Mouse (Mus musculus): Measurements from ENCODE around the gene Hfe. TPM values are rescaled to one million over a fixed set of nuclear protein-coding genes. Genes with fewer than 3 reads are reported as not detected.
"Not testable (repeated sequence)": the region's sequence is repeated elsewhere in the genome, so short reads cannot be mapped to it uniquely, and the experiment has no call there.

The Hfe gene
- total RNA-seq, 4 experiments from 2014 or later, result 3.4 to 7.7 (median 4.6) TPM

DNA sequence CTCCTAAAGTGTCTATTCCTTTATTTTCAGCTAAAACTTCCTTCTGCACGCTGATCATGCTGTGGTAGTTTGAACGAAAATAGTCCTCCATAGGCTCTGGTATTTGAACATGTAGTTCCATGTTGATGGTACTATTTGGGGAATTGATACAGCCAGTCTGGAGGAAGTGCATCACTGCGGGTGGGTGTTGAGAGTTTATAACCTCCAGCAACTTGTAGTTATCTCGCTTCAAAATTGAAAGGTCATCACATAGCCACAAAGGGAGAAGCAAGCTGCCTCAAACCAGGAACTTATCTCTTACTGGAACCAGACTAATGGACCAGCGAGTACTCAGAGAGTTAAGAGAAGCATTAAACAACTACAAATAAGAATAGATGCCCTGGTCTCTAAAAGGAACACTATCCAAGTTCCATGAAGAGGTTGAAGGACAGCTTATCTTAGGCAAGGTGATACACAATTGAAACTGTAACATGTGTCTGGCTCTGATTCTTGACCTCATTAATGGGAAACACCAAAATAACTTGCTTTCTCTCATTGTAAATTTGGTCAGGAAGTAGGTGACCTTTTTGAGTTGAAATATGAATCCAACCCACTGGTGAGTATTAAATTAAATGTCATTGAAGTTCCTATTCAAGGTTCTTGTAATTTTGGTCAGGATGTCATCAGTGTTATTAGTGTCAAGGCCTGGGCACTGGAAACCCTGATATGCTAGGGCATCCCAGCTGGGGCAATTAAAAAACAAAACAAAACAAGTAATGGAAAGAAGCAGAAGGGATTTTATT is 5.8 kb upstream of the Hfe start:
- DNase-seq (ENCODE audit: low spot score in 2 of 2), result no peak

DNA sequence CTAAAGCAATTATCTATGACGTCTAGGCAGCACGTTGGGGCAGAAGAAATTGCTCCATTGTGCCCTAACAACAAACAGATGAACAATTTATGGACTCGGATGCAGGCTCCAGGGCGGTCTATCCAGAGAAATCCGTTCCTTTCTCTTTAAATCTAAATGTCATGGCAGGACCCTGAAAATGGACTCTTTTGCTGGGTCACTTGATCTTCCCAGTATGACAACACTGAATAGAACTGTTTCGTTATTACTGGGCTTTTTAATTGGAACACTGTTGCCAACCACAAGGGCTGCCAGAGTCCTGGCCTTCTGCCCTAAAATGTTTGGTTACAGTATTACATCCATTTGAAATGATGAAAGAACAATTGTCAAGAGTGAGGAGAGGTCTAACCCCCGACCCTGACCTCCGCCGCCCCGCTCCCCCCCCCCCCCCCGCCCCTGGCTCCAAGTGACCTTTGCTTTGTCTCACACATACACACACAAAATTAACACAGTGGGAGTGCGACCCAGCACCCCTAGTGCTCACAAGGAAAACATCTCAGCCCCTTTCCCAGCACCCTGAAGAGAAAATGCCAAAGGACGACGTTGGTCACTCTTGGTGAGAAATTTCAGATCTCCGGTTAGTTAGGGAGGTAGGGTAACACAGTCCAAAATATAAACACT is 810 bp downstream of the Hfe start:
- no peak for DNase-seq (ENCODE audit: low spot score in 2 of 2)

DNA sequence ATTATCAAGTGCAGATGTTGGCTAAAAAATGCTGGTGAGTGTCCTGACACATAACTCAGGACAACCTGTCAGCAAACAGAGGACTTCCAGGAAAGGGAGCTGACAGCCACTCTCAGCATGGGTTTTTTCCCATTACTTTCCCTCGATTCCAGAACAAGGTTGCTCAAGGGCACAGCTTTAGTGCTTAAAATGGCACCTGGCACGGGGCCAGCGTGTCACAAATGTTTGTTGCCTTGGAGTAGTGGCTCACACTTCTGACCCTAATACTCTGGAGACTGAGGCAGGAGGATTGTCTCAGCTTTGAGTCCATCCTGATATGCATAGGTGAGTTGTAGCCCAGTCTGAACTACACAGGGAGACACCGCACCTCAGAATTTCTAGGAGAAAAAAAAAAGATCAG is 2.0 kb downstream of the Hfe start:
- no peak for DNase-seq (ENCODE audit: low spot score in 2 of 2)

DNA sequence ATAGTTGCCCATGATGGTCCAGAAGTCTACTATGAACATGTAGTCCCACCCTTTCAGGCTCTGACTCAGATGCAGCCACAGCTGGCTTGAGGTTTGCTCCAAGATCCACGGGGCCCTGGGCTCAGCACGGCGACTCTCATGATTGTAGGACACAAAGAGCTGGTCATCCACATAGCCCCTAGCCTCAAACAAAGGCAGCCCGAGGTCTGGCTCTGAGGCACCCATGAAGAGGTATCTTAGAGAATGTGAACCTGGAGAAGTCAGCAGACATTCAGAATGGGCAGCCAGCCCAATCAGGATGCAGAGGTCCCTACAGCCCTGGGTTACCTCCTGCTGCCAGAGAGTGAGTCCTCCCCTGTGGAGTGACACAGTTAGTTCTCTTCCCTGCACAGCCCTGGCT is 2.6 kb downstream of the Hfe start:
- no peak for DNase-seq (ENCODE audit: low spot score in 2 of 2)

DNA sequence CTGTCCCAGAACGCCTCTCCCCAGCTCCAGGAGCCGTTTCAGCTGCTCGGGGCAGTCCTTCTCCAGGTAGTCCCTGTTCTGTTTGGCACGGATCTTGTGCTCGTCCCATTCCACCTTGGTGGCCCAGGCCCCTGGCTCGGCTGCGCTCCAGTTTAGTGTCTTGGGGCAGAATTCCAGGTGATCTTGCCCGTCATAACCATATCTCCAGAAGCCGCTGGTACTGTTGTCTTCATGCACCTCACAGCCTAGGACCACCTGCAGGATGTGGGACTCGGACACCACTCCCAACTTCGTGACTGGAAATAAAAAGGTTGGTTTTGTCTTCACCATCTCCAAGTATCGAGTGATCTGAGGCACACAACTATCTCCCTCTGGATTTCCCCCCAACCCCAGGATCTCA is 3.9 kb downstream of the Hfe start:
- no peak for DNase-seq (ENCODE audit: low spot score in 2 of 2)

DNA sequence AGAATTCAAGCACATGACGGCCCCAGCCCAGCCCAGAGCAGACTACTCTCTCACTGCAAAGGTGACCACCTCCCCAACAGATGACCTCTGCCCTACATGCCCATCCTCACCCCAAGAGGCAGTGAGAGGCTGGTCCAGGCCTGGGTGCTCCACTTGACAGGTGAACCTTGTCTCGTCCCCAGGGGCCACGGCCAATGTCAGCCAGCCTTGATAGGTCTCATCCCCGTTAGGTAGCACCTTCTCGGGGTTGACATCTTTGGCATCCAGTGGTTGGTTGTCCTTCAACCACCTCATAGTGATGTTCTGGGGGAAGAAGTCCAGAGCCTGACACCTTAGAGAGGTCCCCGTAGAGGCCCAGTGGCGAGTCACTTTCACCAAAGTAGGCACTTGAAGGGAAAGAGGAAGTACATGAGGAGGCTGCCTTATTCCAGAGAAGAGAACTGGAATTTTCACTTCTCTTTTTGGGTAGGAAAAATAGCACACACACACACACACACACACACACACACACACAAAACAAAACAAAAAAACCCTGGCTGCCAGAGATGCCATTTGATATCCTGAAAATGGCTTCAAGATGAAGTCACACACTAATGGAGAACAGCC is 4.8 kb downstream of the Hfe start:
- DNase-seq (ENCODE audit: low spot score in 2 of 2), result no peak

DNA sequence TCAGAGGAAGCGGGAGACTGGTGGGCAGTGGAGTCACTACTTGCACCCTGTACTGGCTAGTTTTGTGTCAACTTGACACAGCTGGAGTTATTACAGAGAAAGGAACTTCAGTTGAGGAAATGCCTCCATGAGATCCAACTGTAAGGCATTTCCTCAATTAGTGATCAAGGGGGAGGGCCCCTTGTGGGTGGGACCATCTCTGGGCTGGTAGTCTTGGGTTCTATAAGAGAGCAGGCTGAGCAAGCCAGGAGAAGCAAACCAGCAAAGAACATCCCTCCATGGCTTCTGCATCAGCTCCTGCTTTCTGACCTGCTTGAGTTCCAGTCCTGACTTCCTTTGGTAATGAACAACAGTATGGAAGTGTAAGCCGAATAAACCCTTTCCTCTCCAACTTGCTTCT is 7.9 kb downstream of the Hfe start:
- not testable (repeated sequence) for DNase-seq (ENCODE audit: low spot score in 2 of 2)

DNA sequence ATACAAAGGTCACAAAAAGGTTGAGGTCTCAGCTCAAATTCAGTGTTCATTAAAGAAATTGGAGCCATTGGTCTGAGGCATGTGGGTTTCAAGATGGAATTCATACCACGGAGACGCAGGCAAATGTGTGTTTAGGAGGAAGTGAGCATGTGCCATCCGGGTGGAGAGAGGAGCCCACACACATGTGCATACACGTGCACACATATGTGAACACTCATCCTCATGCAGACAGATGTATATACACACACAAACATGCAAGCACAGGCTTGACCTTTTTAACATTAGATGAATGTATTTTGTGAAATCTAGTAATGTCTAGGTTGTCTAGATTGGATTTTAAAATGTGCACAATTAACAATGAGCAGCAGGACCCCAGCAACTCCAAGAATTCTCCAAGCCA is 8.4 kb downstream of the Hfe start:
- DNase-seq (ENCODE audit: low spot score in 2 of 2), result no peak

DNA sequence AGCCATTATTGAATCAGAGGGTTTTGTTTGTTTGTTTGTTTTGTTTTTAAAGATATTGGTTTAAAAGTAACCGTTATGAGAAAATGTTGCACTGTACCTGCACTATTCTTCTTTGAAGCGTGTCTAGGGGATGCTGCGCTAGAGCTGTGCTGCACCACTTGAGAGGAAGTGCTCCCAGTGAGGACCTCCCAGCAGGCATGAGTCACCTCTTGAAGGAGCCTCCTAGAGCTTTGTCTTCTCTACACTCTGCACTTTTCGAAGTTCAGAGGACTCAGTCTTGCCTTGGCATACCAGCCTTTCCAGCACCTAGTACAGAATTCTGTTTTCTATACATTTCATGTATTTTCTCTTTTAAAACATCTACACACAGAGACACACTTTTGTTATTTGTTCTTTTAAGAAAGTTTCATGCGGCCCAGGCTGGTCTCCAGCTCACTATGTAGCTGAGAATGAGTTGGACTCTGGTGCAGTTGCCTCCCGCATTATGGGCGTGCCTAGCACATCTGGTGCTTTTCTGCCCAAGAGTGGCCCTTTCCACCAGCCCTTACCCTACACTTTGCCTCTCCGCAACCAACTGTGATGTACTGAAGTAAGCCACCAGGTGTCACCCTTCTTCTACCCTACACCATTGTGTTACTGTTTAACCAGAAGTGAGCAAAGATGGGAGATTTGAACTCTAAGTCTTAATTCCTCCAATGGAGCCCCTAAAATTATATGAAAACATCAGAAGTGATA is 9.7 kb downstream of the Hfe start:
- DNase-seq (ENCODE audit: low spot score in 2 of 2), result peak; percentile 34 to 41

DNA sequence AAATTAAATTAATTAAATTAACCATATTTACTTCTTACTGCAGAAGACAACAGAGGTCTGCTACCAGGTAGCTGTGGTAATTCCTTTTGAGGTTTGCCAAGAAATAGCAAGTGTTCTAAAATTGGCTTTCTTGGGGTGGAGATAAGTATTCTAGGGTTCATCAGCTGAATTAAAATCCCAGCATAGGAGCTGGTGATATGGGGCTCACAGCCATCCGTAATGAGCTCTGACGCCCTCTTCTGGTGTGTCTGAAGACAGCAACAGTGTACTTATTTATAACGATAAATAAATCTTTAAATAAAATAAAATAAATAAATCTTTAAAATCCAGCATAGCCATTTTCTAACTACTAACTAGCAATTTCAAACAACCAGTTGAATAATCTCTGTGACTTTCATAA is 10.9 kb downstream of the Hfe start:
- DNase-seq (ENCODE audit: low spot score in 2 of 2), result no peak

DNA sequence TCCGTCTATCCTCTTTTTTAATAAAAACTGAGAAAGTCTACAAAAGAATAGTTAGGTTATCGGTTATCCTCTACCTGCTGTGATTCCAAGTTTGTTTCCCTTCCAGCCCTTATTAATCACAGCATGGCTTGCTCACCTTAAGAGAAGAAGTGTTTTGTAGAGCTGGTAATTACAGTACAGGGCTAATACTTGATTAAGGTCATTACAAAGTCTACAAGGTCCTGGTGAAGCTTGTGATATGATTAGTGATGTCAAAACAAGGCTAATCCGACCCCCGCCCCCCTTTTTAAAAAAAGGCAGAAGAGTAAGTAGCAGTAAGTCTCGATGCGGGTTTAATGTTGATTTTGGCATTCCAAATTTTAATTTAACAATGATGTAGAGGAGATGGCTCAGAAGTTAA is 11.7 kb downstream of the Hfe start:
- no peak for DNase-seq (ENCODE audit: low spot score in 2 of 2)

DNA sequence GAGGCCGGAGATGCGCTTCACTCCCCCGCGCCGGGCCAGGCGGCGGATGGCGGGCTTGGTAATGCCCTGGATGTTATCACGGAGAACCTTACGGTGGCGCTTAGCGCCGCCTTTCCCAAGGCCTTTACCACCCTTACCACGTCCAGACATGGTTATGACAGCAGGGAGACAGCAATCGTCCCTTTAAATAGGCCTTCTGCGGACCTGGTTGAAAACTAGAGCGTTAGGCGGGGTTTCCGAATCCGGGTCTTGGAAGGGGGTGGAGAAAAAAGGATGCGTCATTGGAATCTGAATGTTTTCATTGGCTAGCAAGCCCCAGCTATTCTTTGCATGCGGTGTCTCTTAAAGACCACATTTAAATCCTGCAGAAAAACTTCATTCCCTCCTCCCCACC is 12.4 kb downstream of the Hfe start, which contains the start of gene Hist1h4c:
Gene Hist1h4c (minus strand): TSS at position 155 of the 394 bp plus-strand sequence.
- DNase-seq (ENCODE audit: low spot score in 2 of 2), result peak; percentile 96 to 100

DNA sequence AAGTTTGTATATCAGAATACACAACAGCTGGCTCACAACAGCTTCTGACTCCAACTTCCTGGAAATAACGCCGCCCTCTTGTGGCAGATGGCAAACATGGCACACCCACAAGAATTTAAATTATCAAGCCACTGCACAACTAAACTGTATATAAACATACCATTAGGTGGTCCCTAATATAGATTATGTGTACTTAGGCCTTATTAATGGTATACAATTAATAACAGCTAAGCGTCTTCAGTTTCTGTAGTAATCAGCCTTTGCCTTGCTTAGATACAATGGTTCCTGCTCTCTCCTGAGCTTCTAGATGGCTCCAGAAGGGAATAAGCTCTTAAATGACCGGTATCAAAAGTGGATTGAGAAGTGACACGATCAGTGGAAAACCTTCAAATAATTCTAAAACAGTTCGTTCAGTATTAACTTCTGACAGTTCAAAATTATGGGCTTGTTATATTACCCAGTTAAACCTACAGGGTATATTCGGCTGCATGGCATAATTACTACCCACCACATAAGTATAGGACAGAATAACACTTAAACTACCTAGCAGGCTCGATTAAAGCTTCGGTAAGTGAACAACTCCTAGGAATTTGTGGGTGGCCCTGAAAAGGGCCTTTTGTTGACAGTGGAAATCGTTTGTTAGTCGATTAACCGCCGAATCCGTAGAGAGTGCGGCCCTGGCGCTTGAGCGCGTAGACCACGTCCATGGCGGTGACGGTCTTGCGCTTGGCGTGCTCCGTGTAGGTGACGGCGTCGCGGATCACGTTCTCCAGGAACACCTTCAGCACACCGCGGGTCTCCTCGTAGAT is 13.0 kb downstream of the Hfe start:
- no peak for DNase-seq (ENCODE audit: low spot score in 2 of 2)

DNA sequence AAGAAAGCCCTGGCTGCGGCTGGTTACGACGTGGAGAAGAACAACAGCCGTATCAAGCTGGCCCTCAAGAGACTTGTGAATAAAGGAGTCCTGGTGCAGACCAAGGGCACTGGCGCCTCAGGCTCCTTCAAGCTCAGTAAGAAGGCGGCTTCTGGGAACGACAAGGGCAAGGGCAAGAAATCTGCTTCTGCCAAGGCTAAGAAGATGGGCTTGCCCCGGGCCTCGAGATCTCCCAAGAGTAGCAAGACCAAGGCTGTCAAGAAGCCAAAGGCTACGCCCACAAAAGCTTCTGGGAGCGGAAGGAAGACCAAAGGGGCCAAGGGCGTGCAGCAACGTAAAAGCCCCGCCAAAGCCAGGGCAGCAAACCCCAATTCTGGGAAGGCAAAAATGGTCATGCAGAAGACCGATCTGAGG is 14.6 kb downstream of the Hfe start:
- DNase-seq (ENCODE audit: low spot score in 2 of 2), result no peak

DNA sequence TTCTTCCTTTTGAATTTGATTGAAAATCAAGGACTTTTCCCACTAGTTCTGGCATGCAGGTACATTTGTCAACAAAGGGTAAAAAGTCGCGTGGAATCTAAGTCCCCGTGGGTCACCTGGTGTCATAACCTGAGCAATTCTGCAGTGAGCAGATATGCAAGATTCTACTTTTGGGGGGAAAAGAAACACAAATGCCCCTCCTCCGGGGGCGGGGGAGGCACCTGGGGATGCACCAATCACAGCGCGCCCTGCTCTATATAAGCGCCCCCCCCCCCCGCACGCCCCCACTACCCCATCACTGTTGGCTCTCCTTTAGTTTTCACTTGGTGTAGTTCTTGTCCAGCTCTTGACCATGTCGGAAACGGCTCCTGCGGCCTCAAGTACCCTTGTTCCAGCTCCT is 15.1 kb downstream of the Hfe start, which contains the start of gene Hist1h1t:
Gene Hist1h1t (plus strand): TSS at position 301 of the 400 bp plus-strand sequence.
- no peak for DNase-seq (ENCODE audit: low spot score in 2 of 2)

DNA sequence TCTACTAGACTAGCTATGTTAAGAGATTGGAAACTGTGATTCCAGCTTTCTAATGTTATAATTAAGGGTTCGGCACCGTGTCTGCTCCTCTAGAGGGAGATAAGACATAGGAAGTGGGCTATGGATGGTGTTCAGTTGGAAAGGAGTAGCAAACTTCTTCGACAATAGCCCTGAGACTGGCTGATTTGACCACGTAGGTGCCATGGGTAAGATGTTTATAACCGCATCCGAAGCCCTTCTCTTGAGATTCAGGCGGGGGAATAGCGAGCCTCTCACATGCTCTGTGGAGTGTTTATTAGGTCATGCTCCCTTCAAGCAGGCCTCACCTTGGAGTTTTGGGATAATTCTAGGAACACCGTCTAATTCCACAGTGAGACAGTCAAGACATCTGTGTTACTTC is 15.7 kb downstream of the Hfe start:
- no peak for DNase-seq (ENCODE audit: low spot score in 2 of 2)

DNA sequence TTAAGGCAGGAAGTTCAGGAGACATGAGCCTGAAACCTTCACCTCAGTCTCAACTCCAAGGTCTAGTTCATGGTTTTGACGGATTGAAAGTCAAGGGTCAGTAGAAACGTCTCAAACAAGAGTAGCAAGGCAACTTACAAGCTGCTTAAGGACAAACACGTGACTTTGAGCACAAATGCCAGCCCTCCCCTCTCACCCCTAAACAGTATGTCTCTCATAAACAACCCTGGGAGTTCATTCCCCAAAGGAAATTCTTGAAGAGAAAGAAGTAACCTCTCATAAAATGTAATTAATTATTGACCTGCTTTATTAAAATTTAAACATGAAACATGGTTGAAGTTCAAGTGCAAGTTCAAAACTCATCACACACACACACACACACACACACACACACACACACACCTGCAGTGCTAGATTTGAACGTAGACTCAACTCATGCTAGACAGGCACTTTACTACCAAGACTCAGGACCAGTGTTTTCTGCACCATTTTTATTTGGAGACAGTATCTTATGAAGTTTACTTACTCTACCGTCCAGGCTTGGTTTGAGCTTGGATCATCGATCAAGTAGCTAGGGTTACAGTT is 16.7 kb downstream of the Hfe start:
- DNase-seq (ENCODE audit: low spot score in 2 of 2), result no peak

DNA sequence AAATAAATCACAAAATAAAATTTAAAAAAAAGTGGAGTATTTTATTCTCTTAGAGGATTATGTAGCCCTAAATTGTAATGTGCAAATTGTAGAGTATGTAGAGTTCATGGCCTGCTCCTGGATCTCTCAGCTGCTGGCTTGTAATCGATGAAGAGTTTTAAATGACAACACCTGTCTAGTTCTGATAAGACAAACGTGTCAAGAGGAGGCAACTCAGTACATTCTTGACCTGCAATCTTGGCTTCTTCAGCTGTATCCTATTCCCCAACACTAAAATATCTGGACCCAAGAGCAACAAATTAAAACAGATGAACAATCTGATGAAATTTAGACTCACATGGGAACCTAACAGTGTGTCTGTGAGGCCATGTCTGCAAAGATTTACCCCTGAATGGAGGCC is 21.2 kb downstream of the Hfe start:
- DNase-seq (ENCODE audit: low spot score in 2 of 2), result no peak

DNA sequence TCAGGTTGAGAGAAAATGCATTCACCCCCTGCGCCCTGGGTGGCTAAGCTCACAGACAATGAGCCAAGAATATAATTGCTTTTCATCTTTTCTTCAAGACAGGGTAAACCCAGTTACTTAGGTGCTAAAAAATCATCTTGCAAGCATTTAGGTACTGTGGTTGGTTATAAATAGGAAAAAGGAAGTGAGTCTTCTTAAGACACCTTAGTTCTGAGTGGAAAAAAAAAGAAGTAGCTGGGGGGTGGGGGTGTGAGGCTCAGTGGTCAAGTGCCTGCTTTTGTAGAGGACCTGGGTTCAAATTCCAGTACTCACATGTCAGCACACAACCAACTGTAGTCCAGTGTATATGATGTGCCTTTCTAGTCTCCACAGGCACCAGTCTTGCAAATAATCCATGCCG is 21.7 kb downstream of the Hfe start:
- DNase-seq (ENCODE audit: low spot score in 2 of 2), result no peak

DNA sequence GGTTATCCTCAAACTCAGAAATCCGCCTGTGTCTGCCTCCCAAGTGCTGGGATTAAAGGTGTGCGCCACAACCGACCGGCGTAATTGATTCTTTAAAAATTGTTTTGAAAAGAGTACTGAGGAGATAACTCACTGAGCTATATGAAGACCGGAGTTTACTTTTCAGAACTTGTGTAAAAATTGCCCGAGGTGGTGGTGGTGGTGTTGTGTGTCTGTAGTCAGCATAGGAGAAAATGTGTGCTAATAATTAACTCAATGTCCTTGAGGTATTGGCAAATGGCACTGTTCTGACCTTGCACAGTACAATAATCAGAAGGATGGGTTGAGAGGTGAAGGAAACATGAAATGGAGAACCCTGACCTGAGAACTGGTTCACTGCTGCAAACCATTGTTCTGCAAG is 22.7 kb downstream of the Hfe start:
- DNase-seq (ENCODE audit: low spot score in 2 of 2), result no peak

DNA sequence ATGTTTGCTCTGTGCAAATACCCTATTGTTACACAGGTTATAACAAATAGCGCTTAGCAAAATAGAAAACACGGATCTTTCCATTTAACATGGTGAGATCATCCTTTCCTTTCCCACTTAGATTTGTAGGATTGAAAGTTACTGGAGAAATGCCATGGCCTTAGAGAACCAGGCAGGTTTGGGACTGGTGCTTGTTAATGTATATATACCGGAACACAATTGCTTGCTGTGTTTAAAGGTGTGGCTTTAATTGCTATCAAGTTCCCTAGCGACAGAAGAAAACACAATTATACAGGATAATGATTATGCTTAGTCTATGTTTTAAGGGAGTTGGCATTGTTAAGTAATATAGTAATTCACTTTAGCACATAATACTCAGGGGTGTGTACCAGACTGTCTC is 23.5 kb downstream of the Hfe start:
- no peak for DNase-seq (ENCODE audit: low spot score in 2 of 2)
